Mouse (Mus musculus): ENCODE data around the gene Mcm7. TPM values are rescaled to one million over a fixed set of nuclear protein-coding genes. Genes with fewer than 3 reads are reported as not detected.
A peak's percentile ranks its signal among the peaks of the same experiment; 100 is the strongest.
"Not testable (repeated sequence)": the region's sequence is repeated elsewhere in the genome, so short reads cannot be mapped to it uniquely, and the experiment has no call there.

Mcm7 gene
- 365 and 378 TPM in 2 replicates for polyA plus RNA-seq (2016; fragmentation: Nextera tagmentation; extraction: Ambion mirVana)

DNA sequence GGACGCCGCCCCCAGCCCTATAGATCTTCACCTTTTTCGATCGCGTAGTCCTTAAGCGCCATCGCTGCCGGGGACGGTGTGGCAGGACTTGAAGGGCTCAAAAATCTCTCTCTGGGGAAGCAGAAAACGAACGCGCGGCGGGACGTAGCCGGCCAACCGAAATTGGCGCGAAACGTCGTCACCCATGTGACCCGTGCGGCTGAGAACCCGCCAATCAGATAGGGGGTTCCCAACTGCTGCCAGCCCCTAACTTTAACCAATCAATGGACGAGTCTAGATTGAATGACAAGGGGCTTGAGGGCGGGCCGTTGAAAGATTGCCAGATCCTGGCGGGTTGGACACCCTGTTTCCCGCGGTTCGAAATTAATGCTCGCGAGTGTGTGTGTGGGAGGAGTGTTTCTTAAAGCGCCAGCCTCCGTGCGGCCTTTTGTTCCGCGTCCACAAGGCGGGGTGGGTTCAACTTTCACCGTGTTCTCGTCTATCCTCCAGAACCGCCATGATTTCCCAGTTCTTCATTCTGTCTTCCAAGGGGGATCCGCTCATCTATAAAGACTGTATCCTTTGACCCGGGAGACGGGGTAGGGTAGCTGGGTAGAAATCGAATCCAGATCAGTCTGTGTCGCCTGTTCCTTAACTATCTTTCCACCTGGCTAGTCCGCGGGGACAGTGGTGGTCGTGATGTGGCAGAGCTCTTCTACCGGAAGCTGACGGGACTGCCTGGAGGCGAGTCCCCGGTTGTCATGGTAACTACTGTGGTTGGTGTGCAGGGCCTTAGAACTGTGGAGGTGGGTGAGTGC, at the start of gene Mcm7, which contains the start of gene Ap4m1:
Mcm7 (minus strand) TSS at position 728 of the 797 bp plus-strand sequence.
Ap4m1 (plus strand) TSS at position 308 of the 797 bp plus-strand sequence.
- WGBS: under 1% methylated on average over 54 of the region's 54 CpGs
- DNase-seq (ENCODE audit: low spot score): peak; percentile 94

DNA sequence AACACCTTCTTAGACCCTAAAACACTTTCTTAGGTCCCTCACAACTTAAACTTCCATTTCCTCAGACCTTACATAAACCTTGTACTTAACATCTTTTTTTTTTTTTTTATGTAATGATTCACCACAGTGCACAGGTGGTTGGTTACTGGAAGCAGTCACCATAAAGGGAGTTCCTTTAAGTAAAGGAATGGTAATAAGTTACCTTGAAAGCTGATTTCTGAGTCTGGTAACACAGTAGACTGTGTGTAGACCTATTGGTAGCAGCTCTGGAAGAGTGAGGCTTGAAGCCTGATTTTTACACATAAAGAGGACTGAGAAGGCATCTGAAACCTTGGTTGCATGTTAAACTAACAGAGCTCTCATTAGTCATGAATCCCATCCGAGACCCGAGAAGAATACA, 47.6 kb upstream of the Mcm7 start:
- H3K36me3 ChIP-seq (replicated peaks): no peaks in the 10 kb centered on the region
- no peak overlapping the region for H3K27ac ChIP-seq (replicated peaks)
- no peak overlapping the region for H3K4me3 ChIP-seq
- H3K9me3 ChIP-seq: peaks cover 23% of the 10 kb centered on the region
- H3K27me3 ChIP-seq (replicated peaks; ENCODE audit: low read depth, poor library complexity, severe bottlenecking): no peaks in the 10 kb centered on the region
- H3K4me1 ChIP-seq: no peaks in the 10 kb centered on the region
- no peak for DNase-seq (ENCODE audit: low spot score)
- WGBS: 75% methylated on average over 2 of the region's 2 CpGs

More for the DNA sequence above, at the start of gene Mcm7, which contains the start of gene Ap4m1:
- no peaks in the 10 kb centered on the region for H3K9me3 ChIP-seq
- peaks cover 23% of the 10 kb centered on the region for H3K4me1 ChIP-seq
- peak within 1 kb of the TSS; percentile 87 for H3K4me3 ChIP-seq
- H3K27me3 ChIP-seq (replicated peaks; ENCODE audit: low read depth, poor library complexity, severe bottlenecking): no peaks in the 10 kb centered on the region
- H3K36me3 ChIP-seq (replicated peaks): peaks cover 71% of the 10 kb centered on the region
- peak within 1 kb of the TSS; percentile 97 for H3K27ac ChIP-seq (replicated peaks)

DNA sequence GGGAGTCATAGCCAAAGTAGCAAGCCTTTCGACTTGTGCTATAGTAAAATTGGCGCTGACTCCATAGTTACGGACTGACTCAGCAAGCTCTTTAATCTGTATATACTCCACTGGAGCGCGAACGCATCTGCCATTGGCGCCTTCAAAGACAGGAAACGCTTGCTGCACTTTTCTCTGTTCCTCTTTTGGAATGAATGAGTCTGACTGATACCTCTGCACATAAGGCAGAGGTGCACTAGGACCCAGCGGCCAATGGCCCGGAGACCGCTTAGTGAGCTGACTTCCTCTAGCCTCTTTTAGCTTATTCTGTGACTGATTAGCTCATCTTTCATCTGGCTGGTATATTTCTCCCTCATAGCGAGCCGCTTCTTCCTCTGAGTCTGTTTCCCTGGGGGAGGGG, 44.4 kb upstream of the Mcm7 start:
- H3K4me3 ChIP-seq; H3K4me1 ChIP-seq; H3K27ac ChIP-seq (replicated peaks); H3K36me3 ChIP-seq (replicated peaks); H3K27me3 ChIP-seq (replicated peaks; ENCODE audit: low read depth, poor library complexity, severe bottlenecking); DNase-seq (ENCODE audit: low spot score): not testable (repeated sequence)
- 92% methylated on average over 13 of the region's 13 CpGs for WGBS
- H3K9me3 ChIP-seq: peaks cover 39% of the 10 kb centered on the region

DNA sequence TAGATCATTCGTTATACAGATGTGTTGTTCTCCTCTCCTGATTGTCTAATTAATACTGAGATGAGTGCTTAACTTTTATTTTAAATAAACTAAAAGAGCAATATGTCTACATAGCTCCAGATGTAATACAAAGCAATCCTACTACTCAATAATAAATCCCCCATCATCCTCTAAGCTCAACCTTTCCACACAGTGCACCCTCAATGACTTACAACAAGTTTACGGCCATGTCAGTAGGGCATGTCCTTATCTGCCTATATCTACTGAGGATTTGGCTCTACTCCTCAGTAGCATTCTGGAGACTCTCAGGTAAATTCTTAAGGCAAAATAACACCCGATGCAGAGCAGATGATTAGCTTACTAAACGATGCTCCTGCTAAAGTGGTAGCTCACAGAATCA, 35.7 kb upstream of the Mcm7 start:
- Histone ChIP-seq H3K27me3 (replicated peaks; ENCODE audit: low read depth, poor library complexity, severe bottlenecking) (no peaks in the 10 kb centered on the region), H3K4me3 (no peak overlapping the region), H3K27ac (replicated peaks) (no peak overlapping the region), H3K4me1 (no peaks in the 10 kb centered on the region), H3K9me3 (peaks cover 18% of the 10 kb centered on the region), H3K36me3 (replicated peaks) (no peaks in the 10 kb centered on the region)
- DNase-seq (ENCODE audit: low spot score): no peak
- 85% methylated on average over 4 of the region's 4 CpGs for WGBS

DNA sequence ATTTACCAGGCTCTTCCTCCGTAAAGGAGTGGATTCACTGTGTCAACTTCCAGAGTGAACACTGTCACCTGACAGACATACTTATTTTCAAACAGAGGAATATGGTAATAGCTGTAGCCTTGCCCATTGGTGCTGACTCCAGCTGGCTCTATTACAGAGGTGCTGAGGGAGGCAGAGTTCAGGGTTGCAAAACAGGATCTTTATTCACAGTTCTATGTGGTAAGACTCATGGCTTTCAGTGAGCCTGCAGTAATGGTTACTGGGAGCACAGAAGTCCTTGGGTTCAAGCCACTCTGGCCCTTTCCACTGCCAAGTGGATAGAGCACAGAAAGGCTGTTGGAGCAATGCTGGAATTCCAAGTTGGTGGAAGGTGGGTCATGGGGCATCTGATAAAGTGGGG, 35.0 kb upstream of the Mcm7 start:
- WGBS: 77% methylated on average over 1 of the region's 1 CpGs
- DNase-seq (ENCODE audit: low spot score): no peak
- H3K9me3 ChIP-seq: peaks cover 18% of the 10 kb centered on the region
- H3K4me1 ChIP-seq: no peaks in the 10 kb centered on the region
- no peak overlapping the region for H3K4me3 ChIP-seq
- no peaks in the 10 kb centered on the region for H3K27me3 ChIP-seq (replicated peaks; ENCODE audit: low read depth, poor library complexity, severe bottlenecking)
- H3K36me3 ChIP-seq (replicated peaks): no peaks in the 10 kb centered on the region
- no peak overlapping the region for H3K27ac ChIP-seq (replicated peaks)

DNA sequence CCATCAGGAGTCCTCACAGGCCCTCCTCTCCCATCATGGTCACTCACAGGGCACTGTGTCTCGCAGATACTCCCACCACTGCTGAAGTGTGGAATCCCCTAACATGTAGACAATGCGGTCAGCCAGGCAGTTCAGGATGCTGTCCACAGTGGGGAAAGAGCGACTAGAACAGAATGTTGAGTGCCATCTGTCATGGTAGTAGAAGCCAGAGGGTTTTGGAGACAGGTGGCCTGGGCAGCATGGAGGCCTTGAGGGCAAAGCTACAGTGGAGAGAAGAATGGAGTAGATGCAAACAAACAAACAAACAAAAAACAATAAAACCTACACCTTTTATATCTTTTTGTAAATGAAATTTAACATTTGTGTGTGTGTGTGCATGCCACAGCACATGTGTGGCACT, 29.9 kb upstream of the Mcm7 start:
- Histone ChIP-seq H3K36me3 (replicated peaks) (no peaks in the 10 kb centered on the region), H3K9me3 (peaks cover 12% of the 10 kb centered on the region), H3K4me3 (no peak overlapping the region), H3K27me3 (replicated peaks; ENCODE audit: low read depth, poor library complexity, severe bottlenecking) (no peaks in the 10 kb centered on the region), H3K4me1 (no peaks in the 10 kb centered on the region), H3K27ac (replicated peaks) (no peak overlapping the region)
- 81% methylated on average over 3 of the region's 3 CpGs for WGBS
- DNase-seq (ENCODE audit: low spot score): no peak

DNA sequence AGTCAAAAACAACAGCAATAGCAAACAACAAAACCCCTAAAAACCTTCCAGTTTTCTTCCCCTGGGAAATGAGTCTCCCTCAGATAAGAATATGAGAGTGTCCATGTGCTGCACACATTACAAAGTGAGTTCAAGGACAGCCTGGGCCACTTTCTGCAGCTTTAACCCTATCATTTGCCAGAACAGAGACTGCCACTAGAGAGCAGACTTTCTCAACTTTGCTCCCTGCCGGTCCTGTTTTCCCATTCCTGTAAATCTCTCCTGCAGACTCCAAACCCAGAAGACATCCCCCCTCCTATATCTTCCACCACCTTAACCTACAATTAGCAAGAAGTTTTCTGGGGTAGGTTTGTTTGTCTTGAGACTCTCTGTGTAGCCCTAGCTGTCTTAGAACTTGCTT, 27.4 kb upstream of the Mcm7 start:
- Histone ChIP-seq H3K4me3 (no peak overlapping the region), H3K36me3 (replicated peaks) (no peaks in the 10 kb centered on the region), H3K27me3 (replicated peaks; ENCODE audit: low read depth, poor library complexity, severe bottlenecking) (no peaks in the 10 kb centered on the region), H3K4me1 (peaks cover 10% of the 10 kb centered on the region), H3K9me3 (peaks cover 4% of the 10 kb centered on the region), H3K27ac (replicated peaks) (no peak overlapping the region)
- no peak for DNase-seq (ENCODE audit: low spot score)
- WGBS: 18% methylated on average over 1 of the region's 1 CpGs

DNA sequence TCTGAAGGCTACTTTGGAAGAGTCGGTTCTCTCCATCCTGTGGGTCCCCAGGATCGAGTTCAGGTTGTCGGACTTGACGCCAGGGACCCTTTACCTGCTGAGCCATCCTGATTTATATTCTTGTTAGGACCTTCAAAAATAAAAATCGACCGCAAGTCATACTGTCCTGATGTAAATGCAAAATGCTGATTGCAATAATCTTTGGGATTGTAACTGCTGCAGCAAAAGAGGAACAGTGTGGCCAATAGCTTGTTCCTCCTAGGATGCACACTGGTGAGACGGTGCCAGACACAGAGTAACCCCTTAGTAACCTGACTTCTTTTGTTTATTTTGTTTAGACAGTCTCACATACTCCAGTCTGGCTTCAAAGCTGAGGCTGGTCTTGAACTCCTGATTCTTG, 23.2 kb upstream of the Mcm7 start:
- Histone ChIP-seq H3K27ac (replicated peaks) (0 out of 2 replicates have a peak overlapping the region, but pooled peaks have one; percentile 92), H3K36me3 (replicated peaks) (peaks cover 32% of the 10 kb centered on the region), H3K4me1 (peaks cover 19% of the 10 kb centered on the region), H3K4me3 (peak overlapping the region; percentile 76), H3K27me3 (replicated peaks; ENCODE audit: low read depth, poor library complexity, severe bottlenecking) (no peaks in the 10 kb centered on the region), H3K9me3 (no peaks in the 10 kb centered on the region)
- DNase-seq (ENCODE audit: low spot score): no peak
- 82% methylated on average over 7 of the region's 7 CpGs for WGBS

DNA sequence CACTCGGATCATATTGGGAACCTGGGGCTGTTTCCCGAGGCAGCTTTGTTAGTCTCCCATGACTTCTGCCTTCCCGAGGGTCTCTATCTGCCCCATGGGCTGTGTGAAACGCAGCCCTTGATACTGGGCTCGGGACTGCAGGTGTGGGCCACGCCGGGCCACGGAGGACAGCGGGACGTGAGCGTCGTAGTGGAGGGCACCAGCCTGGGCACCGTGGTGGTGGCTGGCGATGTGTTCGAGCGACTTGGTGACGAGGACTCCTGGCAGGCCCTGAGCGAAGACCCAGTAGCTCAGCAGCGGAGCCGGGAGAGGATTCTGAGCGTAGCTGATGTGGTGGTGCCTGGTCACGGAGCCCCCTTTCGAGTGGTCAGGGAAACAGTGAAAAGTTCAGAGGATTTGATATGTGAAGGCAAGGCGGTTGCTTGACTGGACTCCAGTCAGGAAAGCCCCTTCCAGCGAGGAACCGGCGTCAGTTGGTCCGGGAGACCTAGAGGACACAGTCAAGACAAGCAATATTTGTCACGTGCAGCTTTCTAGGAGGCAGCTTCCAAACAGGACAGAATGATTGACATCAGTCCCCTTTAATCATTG, 22.6 kb upstream of the Mcm7 start:
- peaks cover 38% of the 10 kb centered on the region for H3K36me3 ChIP-seq (replicated peaks)

DNA sequence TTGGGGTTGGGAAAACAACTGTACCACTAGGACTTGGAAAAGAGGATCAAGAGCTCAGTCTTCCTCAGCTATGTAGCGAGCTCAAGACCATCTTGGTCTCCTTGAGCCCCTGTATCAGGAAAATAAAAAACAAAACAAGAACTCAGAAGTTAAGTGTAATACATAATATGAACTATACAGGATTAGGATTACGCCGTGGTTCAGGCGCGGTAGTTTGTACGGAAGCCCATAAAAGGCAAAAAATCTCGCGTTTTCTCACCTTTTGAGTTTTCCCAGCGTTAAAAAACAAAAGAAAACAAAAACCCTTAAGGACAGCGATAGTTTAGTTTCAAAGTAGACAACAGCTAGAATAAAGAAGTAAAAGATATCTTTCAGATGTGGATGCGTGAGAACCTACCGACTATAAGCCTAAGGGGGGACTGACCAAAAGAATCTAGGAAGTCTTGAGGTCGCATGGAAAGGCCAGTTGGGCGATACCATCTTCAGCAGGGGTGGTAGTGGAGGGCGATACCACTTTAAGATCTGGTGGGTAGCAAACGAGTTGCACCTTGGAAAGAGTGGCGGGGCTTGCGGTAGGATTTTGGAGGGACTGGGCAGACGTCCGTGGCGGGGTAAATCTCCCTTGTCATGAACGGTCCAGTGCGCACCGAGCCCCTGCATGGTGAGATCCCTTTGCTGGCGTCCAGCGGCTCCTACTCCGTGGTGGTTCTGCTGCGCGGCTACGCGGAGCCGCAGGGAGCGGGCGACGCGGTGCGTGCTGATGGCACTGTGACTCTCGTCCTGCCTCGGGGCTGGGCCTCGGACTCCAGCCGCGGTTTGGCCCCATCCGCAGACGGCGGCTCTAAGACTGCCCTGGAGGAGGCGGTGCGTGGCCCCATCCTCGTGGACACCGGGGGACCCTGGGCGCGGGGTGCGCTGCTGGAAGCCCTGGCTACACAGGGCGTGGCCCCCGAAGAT, 21.8 kb upstream of the Mcm7 start, which contains the start of gene Mblac1:
Mblac1 (plus strand) TSS at position 544 of the 957 bp plus-strand sequence.
- peak within 1 kb of the TSS; percentile 76 for H3K4me3 ChIP-seq
- peaks cover 46% of the 10 kb centered on the region for H3K36me3 ChIP-seq (replicated peaks)
- no peaks in the 10 kb centered on the region for H3K27me3 ChIP-seq (replicated peaks; ENCODE audit: low read depth, poor library complexity, severe bottlenecking)
- no peaks in the 10 kb centered on the region for H3K9me3 ChIP-seq
- 8% methylated on average over 54 of the region's 54 CpGs for WGBS
- H3K27ac ChIP-seq (replicated peaks): peak within 1 kb of the TSS; percentile 92
- peaks cover 19% of the 10 kb centered on the region for H3K4me1 ChIP-seq
- peak; percentile 85 for DNase-seq (ENCODE audit: low spot score)

More for the DNA sequence above, 22.6 kb upstream of the Mcm7 start:
- Histone ChIP-seq H3K27me3 (replicated peaks; ENCODE audit: low read depth, poor library complexity, severe bottlenecking) (no peaks in the 10 kb centered on the region), H3K4me3 (peak overlapping the region; percentile 76), H3K4me1 (peaks cover 19% of the 10 kb centered on the region), H3K9me3 (no peaks in the 10 kb centered on the region), H3K27ac (replicated peaks) (peak overlapping the region; percentile 92)
- 3% methylated on average over 29 of the region's 29 CpGs for whole genome bisulfite sequencing
- peak; percentile 65 for DNase-seq (ENCODE audit: low spot score)

DNA sequence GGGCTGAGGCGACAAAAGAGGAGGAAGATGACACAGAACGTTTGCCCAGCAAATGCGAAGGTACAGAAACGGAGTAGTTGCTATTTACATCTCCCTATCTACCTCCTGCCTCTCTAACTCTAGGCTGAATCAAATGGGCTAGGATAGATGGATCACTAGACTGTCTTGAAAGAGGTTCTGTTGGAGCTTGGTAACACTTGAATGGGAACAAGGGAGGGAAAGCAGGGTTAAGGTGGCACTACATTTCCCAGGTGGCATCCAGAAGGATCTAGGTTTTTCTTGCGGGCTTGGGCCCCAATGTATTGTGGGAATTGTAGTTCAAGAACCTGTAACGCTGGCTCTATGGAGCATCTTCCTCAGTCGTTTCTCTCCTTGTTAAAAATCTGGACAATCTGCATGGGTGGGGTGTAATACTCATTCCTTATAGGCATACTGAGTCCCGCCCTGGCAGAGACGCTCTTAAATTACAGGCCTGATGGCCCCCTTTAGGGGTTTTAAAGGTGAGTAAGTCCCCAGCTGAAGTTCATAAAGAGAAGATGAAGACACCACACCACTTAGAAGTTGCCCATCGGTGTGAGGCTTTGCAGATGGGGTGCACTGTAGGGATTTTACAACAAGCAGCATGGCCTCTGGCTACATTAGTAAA, 15.6 kb upstream of the Mcm7 start:
- H3K4me3 ChIP-seq: peak overlapping the region; percentile 82
- no peaks in the 10 kb centered on the region for H3K27me3 ChIP-seq (replicated peaks; ENCODE audit: low read depth, poor library complexity, severe bottlenecking)
- H3K9me3 ChIP-seq: no peaks in the 10 kb centered on the region
- DNase-seq (ENCODE audit: low spot score): peak; percentile 72
- peaks cover 14% of the 10 kb centered on the region for H3K4me1 ChIP-seq
- peaks cover 58% of the 10 kb centered on the region for H3K36me3 ChIP-seq (replicated peaks)
- H3K27ac ChIP-seq (replicated peaks): peak overlapping the region; percentile 92
- WGBS: under 1% methylated on average over 10 of the region's 10 CpGs
